Mouse (Mus musculus) G1E-ER4 (cell line): ENCODE results near the gene Wdr18. TPM values are rescaled to one million over a fixed set of nuclear protein-coding genes. Genes with fewer than 3 reads are reported as not detected.

ENCODE experiments used
- GATA1 ChIP-seq: IDR thresholded peaks from one replicate; pipeline ENCODE4 v1.8.0; 2012; ENCODE audit warnings: low read length, inconsistent platforms
- polyA plus RNA-seq: library from polyadenylated mRNA; stranded (reverse); fragments of >175 nt; gene quantifications from 2 replicates; pipeline ENCODE4 v1.2.3, GENCODE M21; 2012

The Wdr18 gene
- polyA plus RNA-seq, result 85.4 and 95.5 TPM in 2 replicates

GRCm38 (mm10) chr10:79959847-79960601 lies at the start of gene Wdr18:
Gene Wdr18 (plus strand): TSS chr10:79960152.
- TF ChIP-seq GATA1, result no peak

GRCm38 (mm10) chr10:79910556-79910955 lies 49.4 kb upstream of the Wdr18 start, which contains the start of gene Gm26602:
Gene Gm26602 (plus strand): TSS chr10:79910856.
- no peak for TF ChIP-seq GATA1

- no peak for TF ChIP-seq GATA1
Measured at GRCm38 (mm10) chr10:79912412-79912811, 47.5 kb upstream of the Wdr18 start.

GRCm38 (mm10) chr10:79914131-79914947 lies 45.6 kb upstream of the Wdr18 start:
- TF ChIP-seq GATA1, result no peak

- no peak for TF ChIP-seq GATA1
Measured at GRCm38 (mm10) chr10:79914948-79915596, 44.9 kb upstream of the Wdr18 start.

GRCm38 (mm10) chr10:79916081-79916480 lies 43.9 kb upstream of the Wdr18 start:
- TF ChIP-seq GATA1, result no peak

- no peak for TF ChIP-seq GATA1
Measured at GRCm38 (mm10) chr10:79916808-79917531, 43.0 kb upstream of the Wdr18 start, which contains the start of gene Kiss1r. Gene Kiss1r (plus strand): TSS chr10:79916971.

- TF ChIP-seq GATA1, result no peak
Measured at GRCm38 (mm10) chr10:79917532-79918100, 42.3 kb upstream of the Wdr18 start.

GRCm38 (mm10) chr10:79918231-79919078 lies 41.5 kb upstream of the Wdr18 start:
- TF ChIP-seq GATA1, result no peak

GRCm38 (mm10) chr10:79919251-79919849 lies 40.6 kb upstream of the Wdr18 start:
- no peak for TF ChIP-seq GATA1

GRCm38 (mm10) chr10:79920056-79920890 lies 39.7 kb upstream of the Wdr18 start:
- no peak for TF ChIP-seq GATA1

GRCm38 (mm10) chr10:79920958-79921535 lies 38.9 kb upstream of the Wdr18 start, which contains the start of gene R3hdm4:
Gene R3hdm4 (minus strand): TSS chr10:79921208.
- no peak for TF ChIP-seq GATA1
